Mouse (Mus musculus) forebrain, embryonic 12.5 days (tissue): Measurements from ENCODE around the gene Fndc7. TPM values are rescaled to one million over a fixed set of nuclear protein-coding genes. Genes with fewer than 3 reads are reported as not detected.
"Not testable (repeated sequence)": the region's sequence is repeated elsewhere in the genome, so short reads cannot be mapped to it uniquely, and the experiment has no call there.

Source experiments
- ATAC-seq: fragments of 200-750 bp; cut with Nextera tagmentation; 2 replicates; pipeline ENCODE4 v1.8.0; 2017; ENCODE audit warnings: moderate TSS enrichment; ENCODE audit not compliant: low FRiP score
- H3K27ac ChIP-seq: fragments of 300-500 bp; sonication (generic); 2 replicates; pipeline ENCODE4 v1.5.1; 2016; ENCODE audit warnings: mild to moderate bottlenecking
- H3K27me3 ChIP-seq: fragments of 300-500 bp; sonication (generic); 2 replicates; pipeline ENCODE4 v1.6.1; 2016; ENCODE audit warnings: mild to moderate bottlenecking
- H3K36me3 ChIP-seq: fragments of 300-500 bp; sonication (generic); replicated peaks from 2 replicates; pipeline ENCODE4 v1.6.1; 2016; ENCODE audit warnings: mild to moderate bottlenecking
- H3K4me1 ChIP-seq: fragments of 300-500 bp; sonication (generic); 2 replicates; pipeline ENCODE4 v1.6.1; 2016
- H3K4me2 ChIP-seq: fragments of 300-500 bp; sonication (generic); 2 replicates; pipeline ENCODE4 v1.6.1; 2016; ENCODE audit warnings: mild to moderate bottlenecking, moderate library complexity
- H3K4me3 ChIP-seq: fragments of 300-500 bp; sonication (generic); replicated peaks from 2 replicates; pipeline ENCODE4 v1.5.1; 2016; ENCODE audit warnings: mild to moderate bottlenecking
- H3K9ac ChIP-seq: fragments of 300-500 bp; sonication (generic); 2 replicates; pipeline ENCODE4 v1.6.1; 2016; ENCODE audit warnings: mild to moderate bottlenecking
- H3K9me3 ChIP-seq: fragments of 300-500 bp; sonication (generic); 2 replicates; pipeline ENCODE4 v1.6.1; 2016
- WGBS: fragments of 180-500 bp; shearing (Covaris S2); methylation state at CpG from one replicate; pipeline ENCODE4 v1.1.7; 2016; 5-methylcytosine and 5-hydroxymethylcytosine counted together
- polyA plus RNA-seq: library from polyadenylated mRNA; unstranded; fragments of >200 nt; fragmentation: Nextera tagmentation; extraction: Ambion mirVana; gene quantifications from 2 replicates; pipeline ENCODE4 v1.2.1, GENCODE M21; 2016

The Fndc7 gene
- polyA plus RNA-seq, 1 experiment from 2014 or later: not detected

DNA sequence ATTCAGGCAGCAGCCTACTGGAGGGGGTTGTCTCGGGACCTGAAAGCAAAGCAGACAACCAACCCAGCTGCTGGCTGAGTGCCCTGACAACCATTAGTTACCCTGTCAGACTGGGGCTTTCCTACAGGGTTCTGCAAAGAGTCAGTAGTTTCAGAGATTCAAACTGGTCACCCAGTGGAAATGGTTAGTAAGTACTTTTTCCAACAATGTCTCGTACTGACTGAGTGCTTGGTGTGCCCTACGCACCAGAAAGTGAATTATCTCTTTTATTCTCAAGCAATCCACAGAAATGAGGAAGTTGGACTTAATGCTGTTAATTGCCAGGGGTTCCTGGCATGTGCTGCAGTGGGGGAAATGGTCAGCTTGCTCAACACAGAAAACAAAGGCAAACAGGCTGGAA lies 39.3 kb downstream of the Fndc7 start:
- Histone ChIP-seq H3K9me3 (no peaks in the 10 kb centered on the region), H3K27me3 (0 out of 2 replicates have a peak, but pooled peaks cover 2% of the 10 kb centered on the region), H3K4me1 (0 out of 2 replicates have a peak, but pooled peaks cover 5% of the 10 kb centered on the region), H3K9ac (no peak overlapping the region), H3K4me2 (no peak overlapping the region), H3K36me3 (no peaks in the 10 kb centered on the region), H3K4me3 (no peak overlapping the region), H3K27ac (no peak overlapping the region)
- no peak for ATAC-seq
- WGBS: 71% methylated on average over 3 of the region's 3 CpGs

GRCm38 (mm10) chr3:108846616-108847015 lies 43.2 kb downstream of the Fndc7 start:
- Histone ChIP-seq H3K4me3 (no peak overlapping the region), H3K9me3 (no peaks in the 10 kb centered on the region), H3K27ac (no peak overlapping the region), H3K36me3 (no peaks in the 10 kb centered on the region), H3K4me1 (no peaks in the 10 kb centered on the region), H3K9ac (no peak overlapping the region), H3K27me3 (no peaks in the 10 kb centered on the region), H3K4me2 (no peak overlapping the region)
- ATAC-seq: no peak
- WGBS: 79% methylated on average over 3 of the region's 3 CpGs

- Histone ChIP-seq H3K9me3 (no peaks in the 10 kb centered on the region), H3K4me2 (no peak overlapping the region), H3K27me3 (no peaks in the 10 kb centered on the region), H3K27ac (no peak overlapping the region), H3K36me3 (no peaks in the 10 kb centered on the region), H3K9ac (no peak overlapping the region), H3K4me1 (no peaks in the 10 kb centered on the region), H3K4me3 (no peak overlapping the region)
- 77% methylated on average over 5 of the region's 5 CpGs for whole genome bisulfite sequencing
- ATAC-seq: no peak
Observed at GRCm38 (mm10) chr3:108844521-108844920, 45.3 kb downstream of the Fndc7 start.

- H3K4me3 ChIP-seq: no peak overlapping the region
- no peak overlapping the region for H3K4me2 ChIP-seq
- H3K36me3 ChIP-seq: no peaks in the 10 kb centered on the region
- H3K9ac ChIP-seq: no peak overlapping the region
- H3K27me3 ChIP-seq: no peaks in the 10 kb centered on the region
- no peak overlapping the region for H3K27ac ChIP-seq
- 90% methylated on average over 6 of the region's 6 CpGs for WGBS
- no peaks in the 10 kb centered on the region for H3K9me3 ChIP-seq
- H3K4me1 ChIP-seq: peaks cover 2% of the 10 kb centered on the region; the same call in 1 of the 2 replicates
- no peak for ATAC-seq
Observed at GRCm38 (mm10) chr3:108844026-108844425, 45.8 kb downstream of the Fndc7 start.

GRCm38 (mm10) chr3:108840716-108841054 lies 49.1 kb downstream of the Fndc7 start:
- H3K4me2 ChIP-seq: peak overlapping the region; percentile 52
- no peaks in the 10 kb centered on the region for H3K27me3 ChIP-seq
- WGBS: 53% methylated on average over 4 of the region's 4 CpGs
- no peak overlapping the region for H3K9ac ChIP-seq
- no peaks in the 10 kb centered on the region; the same call in 1 of the 2 replicates for H3K36me3 ChIP-seq
- peak; percentile 69 for ATAC-seq
- no peak overlapping the region for H3K27ac ChIP-seq
- no peaks in the 10 kb centered on the region for H3K9me3 ChIP-seq
- peaks cover 10% of the 10 kb centered on the region for H3K4me1 ChIP-seq
- H3K4me3 ChIP-seq: peak overlapping the region; percentile 76

GRCm38 (mm10) chr3:108840000-108840715 lies 49.6 kb downstream of the Fndc7 start, which contains the start of gene Stxbp3:
Gene Stxbp3 (minus strand): TSS chr3:108840526.
- H3K4me2 ChIP-seq: peak within 1 kb of the TSS; percentile 52
- H3K4me3 ChIP-seq: peak within 1 kb of the TSS; percentile 76
- peaks cover 10% of the 10 kb centered on the region for H3K4me1 ChIP-seq
- peak within 1 kb of the TSS; percentile 69 for H3K9ac ChIP-seq
- WGBS: under 1% methylated on average over 56 of the region's 56 CpGs
- no peaks in the 10 kb centered on the region; the same call in 1 of the 2 replicates for H3K36me3 ChIP-seq
- H3K9me3 ChIP-seq: no peaks in the 10 kb centered on the region
- H3K27me3 ChIP-seq: no peaks in the 10 kb centered on the region
- ATAC-seq: peak; percentile 96
- peak within 1 kb of the TSS; percentile 50; the same call in 1 of the 2 replicates for H3K27ac ChIP-seq

GRCm38 (mm10) chr3:108839647-108839999 lies 50.2 kb downstream of the Fndc7 start:
- Histone ChIP-seq H3K27me3 (no peaks in the 10 kb centered on the region), H3K4me1 (peaks cover 10% of the 10 kb centered on the region), H3K4me2 (peak overlapping the region; percentile 52), H3K9ac (peak overlapping the region; percentile 69), H3K36me3 (no peaks in the 10 kb centered on the region; the same call in 1 of the 2 replicates), H3K27ac (peak overlapping the region; percentile 50; the same call in 1 of the 2 replicates), H3K4me3 (peak overlapping the region; percentile 76), H3K9me3 (no peaks in the 10 kb centered on the region)
- ATAC-seq: no peak
- WGBS: 11% methylated on average over 8 of the region's 8 CpGs

DNA sequence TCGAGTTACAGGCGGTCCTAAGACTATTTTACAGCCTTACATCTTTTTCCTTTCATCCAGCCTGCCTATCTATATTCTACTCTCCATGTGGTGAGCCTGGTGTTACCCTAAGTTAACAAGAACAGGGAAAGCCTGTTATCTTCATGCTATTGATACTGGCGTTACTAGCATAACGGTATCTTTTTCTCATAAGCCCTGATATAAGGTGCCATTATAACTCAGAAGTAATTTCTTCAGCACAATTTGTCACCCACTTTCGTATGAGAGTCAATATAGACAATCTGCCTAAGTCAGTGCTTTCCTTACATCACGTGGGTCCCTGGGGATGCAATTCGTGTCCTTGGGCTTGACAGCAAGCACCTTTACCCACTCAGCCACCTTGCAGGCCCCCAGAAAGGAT lies 50.8 kb downstream of the Fndc7 start:
- Histone ChIP-seq H3K4me3 (no peak overlapping the region), H3K4me1 (peaks cover 10% of the 10 kb centered on the region), H3K4me2 (peak overlapping the region; percentile 52), H3K27me3 (no peaks in the 10 kb centered on the region), H3K9me3 (no peaks in the 10 kb centered on the region), H3K27ac (no peak overlapping the region), H3K9ac (no peak overlapping the region), H3K36me3 (no peaks in the 10 kb centered on the region; the same call in 1 of the 2 replicates)
- ATAC-seq: no peak
- WGBS: 92% methylated on average over 7 of the region's 7 CpGs

GRCm38 (mm10) chr3:108836931-108837330 lies 52.9 kb downstream of the Fndc7 start:
- Histone ChIP-seq H3K36me3 (no peaks in the 10 kb centered on the region; the same call in 1 of the 2 replicates), H3K9ac (no peak overlapping the region), H3K27ac (no peak overlapping the region), H3K9me3 (no peaks in the 10 kb centered on the region), H3K4me2 (no peak overlapping the region), H3K4me3 (no peak overlapping the region), H3K4me1 (peaks cover 10% of the 10 kb centered on the region), H3K27me3 (no peaks in the 10 kb centered on the region)
- ATAC-seq: no peak
- 94% methylated on average over 6 of the region's 6 CpGs for WGBS

DNA sequence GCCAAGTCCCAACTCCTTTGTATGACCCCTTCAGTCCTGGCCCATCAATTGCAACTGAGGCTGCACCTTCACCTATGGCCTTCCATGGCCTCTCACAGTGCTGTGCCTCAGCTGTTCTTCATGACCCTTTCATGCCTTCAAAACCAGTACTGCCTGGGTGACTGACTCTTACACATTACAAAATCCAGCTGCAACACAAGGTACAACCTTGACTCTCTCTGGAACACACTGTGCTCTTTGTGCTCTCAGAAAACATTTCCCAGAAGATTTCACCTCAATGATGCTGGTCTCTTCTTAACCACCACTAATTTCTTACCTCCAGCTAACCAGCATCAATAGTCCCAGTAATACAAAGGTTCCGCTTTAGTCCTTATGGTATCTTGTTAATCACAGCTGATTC lies 56.1 kb downstream of the Fndc7 start:
- H3K9ac ChIP-seq, H3K4me2 ChIP-seq, H3K27ac ChIP-seq, H3K27me3 ChIP-seq, H3K36me3 ChIP-seq, H3K4me1 ChIP-seq, H3K9me3 ChIP-seq, ATAC-seq, H3K4me3 ChIP-seq: not testable (repeated sequence)
- WGBS: 98% methylated on average over 1 of the region's 1 CpGs

DNA sequence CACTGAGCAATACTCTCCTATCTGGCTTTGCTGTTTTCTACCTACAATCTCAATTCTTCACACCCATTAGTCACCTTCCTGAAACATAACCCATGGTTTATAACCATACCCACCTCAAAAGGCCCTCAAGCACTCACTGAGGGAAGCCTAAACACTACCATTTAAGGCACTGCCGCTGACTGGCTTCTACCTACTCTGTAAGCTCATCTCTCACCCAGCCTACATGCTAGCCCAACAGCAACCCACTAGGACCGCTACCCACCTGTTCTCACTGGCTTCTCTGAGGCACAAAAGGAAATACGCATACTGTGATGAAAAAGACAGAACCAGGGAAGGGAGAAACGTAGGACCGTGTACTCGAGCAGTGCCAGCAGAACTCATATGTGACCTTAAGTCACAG lies 58.1 kb downstream of the Fndc7 start:
- Histone ChIP-seq H3K4me1 (no peaks in the 10 kb centered on the region), H3K9ac (no peak overlapping the region), H3K36me3 (peaks cover 4% of the 10 kb centered on the region), H3K4me2 (no peak overlapping the region), H3K4me3 (no peak overlapping the region), H3K27ac (no peak overlapping the region), H3K27me3 (no peaks in the 10 kb centered on the region), H3K9me3 (no peaks in the 10 kb centered on the region)
- WGBS: 92% methylated on average over 6 of the region's 6 CpGs
- no peak for ATAC-seq

DNA sequence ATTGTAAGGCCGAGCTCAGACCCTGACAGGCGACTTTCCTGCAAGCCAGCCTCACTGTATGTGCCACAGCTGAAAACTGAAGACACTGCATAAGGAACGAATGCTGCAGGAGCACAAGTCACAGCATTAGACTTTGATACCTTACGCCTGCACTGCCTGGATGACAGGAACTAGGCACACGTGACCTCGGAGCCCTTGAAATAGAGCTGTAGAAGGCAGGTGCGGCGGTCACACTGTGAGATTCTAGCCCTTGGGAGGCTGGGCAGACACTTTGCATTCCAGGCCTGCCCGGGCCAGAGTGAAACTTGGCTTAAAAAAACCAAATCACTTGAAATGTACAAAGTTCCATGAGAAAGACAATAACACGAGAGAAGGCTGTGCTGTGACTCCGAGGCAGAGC lies 59.3 kb downstream of the Fndc7 start:
- WGBS: 90% methylated on average over 11 of the region's 11 CpGs
- H3K9me3 ChIP-seq: no peaks in the 10 kb centered on the region
- ATAC-seq: no peak
- H3K27ac ChIP-seq: no peak overlapping the region
- H3K9ac ChIP-seq: no peak overlapping the region
- no peaks in the 10 kb centered on the region for H3K4me1 ChIP-seq
- H3K36me3 ChIP-seq: peaks cover 13% of the 10 kb centered on the region
- H3K4me2 ChIP-seq: no peak overlapping the region
- no peaks in the 10 kb centered on the region for H3K27me3 ChIP-seq
- no peak overlapping the region for H3K4me3 ChIP-seq

DNA sequence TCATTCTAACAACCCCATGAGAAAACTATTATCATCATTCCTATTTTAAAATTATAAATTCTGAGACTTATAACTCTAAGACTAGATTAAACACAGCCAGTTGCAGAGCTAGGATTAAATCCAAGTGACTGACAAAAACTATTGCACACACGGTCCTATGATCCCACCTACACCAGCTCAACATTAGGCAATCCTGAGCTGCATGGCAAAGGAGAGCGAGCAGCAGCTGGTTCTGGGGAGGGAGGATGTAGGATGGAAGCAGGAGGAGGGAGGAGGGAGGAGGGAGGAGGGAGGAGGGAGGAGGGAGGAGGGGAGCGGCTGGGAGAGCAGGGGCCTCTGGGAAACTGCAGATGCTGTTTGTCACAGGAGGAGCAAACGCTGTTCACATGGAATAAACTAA lies 74.2 kb downstream of the Fndc7 start:
- no peak overlapping the region for H3K9ac ChIP-seq
- no peak overlapping the region for H3K4me3 ChIP-seq
- no peak for ATAC-seq
- no peaks in the 10 kb centered on the region for H3K27me3 ChIP-seq
- 76% methylated on average over 4 of the region's 4 CpGs for WGBS
- no peaks in the 10 kb centered on the region for H3K4me1 ChIP-seq
- no peak overlapping the region for H3K27ac ChIP-seq
- no peak overlapping the region for H3K4me2 ChIP-seq
- H3K9me3 ChIP-seq: no peaks in the 10 kb centered on the region
- H3K36me3 ChIP-seq: peaks cover 6% of the 10 kb centered on the region; the same call in 1 of the 2 replicates
